Mouse (Mus musculus): Measurements from ENCODE around the gene Rora. TPM values are rescaled to one million over a fixed set of nuclear protein-coding genes. Genes with fewer than 3 reads are reported as not detected.

Gene Rora
- polyA plus RNA-seq, 1 experiment: 0.86 TPM

- no peaks in the 10 kb centered on the region for H3K27me3 ChIP-seq (ENCODE audit: control insufficient read depth, insufficient read depth, insufficient read length)
- H3K79me2 ChIP-seq (ENCODE audit: control insufficient read depth, insufficient read depth): no peaks in the 10 kb centered on the region
- no peak for TF ChIP-seq SRF (IDR thresholded peaks at IDR 0.05; ENCODE audit: control insufficient read depth, insufficient read length, low read depth)
- TF ChIP-seq MYOD1 (IDR thresholded peaks at IDR 0.05; ENCODE audit: control insufficient read depth in 1 of 3, insufficient read length in 2 of 3, low read depth in 2 of 3): no peak
- no peak for TF ChIP-seq MAX (IDR thresholded peaks at IDR 0.05; ENCODE audit: low read depth)
- H3K4me2 ChIP-seq (ENCODE audit: low read depth): no peak overlapping the region
- H3K36me3 ChIP-seq (ENCODE audit: control insufficient read depth, insufficient read depth): no peaks in the 10 kb centered on the region
- no peak overlapping the region for H3K4me3 ChIP-seq
- no peak overlapping the region for H3ac ChIP-seq (ENCODE audit: control insufficient read depth, insufficient read length)
These were observed 166.9 kb downstream of the Rora start for GRCm38 (mm10) chr9:68820478-68820877.

DNA sequence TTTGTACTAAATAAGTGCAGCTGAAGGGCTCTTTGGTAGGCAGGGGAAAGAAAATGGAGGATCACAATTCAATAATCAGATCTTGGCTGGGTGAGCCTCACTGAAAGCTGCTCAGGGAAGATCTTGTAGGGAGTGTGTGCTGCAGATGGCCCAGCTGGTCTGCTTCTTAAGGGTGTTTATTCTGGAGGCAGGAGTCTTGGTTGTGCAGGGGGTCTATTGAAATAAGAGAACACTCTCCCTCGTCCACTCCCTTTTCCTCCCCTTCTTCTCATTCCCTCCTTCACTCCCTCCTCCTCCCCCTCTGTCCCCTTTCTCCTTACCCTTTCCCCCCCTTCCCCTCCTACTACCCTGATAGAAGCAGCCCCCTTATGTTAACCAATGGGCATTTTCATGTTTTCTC, 167.8 kb downstream of the Rora start:
- no peak overlapping the region for H3K4me3 ChIP-seq
- no peak overlapping the region for H3ac ChIP-seq (ENCODE audit: control insufficient read depth, insufficient read length)
- no peaks in the 10 kb centered on the region for H3K36me3 ChIP-seq (ENCODE audit: control insufficient read depth, insufficient read depth)
- H3K27me3 ChIP-seq (ENCODE audit: control insufficient read depth, insufficient read depth, insufficient read length): no peaks in the 10 kb centered on the region
- TF ChIP-seq CEBPB (IDR thresholded peaks at IDR 0.05; ENCODE audit: insufficient read depth, poor library complexity, severe bottlenecking) (no peak), USF1 (IDR thresholded peaks at IDR 0.05; ENCODE audit: low read depth) (no peak), SRF (IDR thresholded peaks at IDR 0.05; ENCODE audit: control insufficient read depth, insufficient read length, low read depth) (no peak), MAX (IDR thresholded peaks at IDR 0.05; ENCODE audit: low read depth) (no peak), TCF12 (IDR thresholded peaks at IDR 0.05; ENCODE audit: insufficient read depth, poor library complexity, severe bottlenecking) (no peak), MYOD1 (IDR thresholded peaks at IDR 0.05; ENCODE audit: control insufficient read depth in 1 of 3, insufficient read length in 2 of 3, low read depth in 2 of 3) (no peak), TCF3 (IDR thresholded peaks at IDR 0.05; ENCODE audit: insufficient read length, low read depth) (no peak), POLR2AphosphoS2 (IDR thresholded peaks at IDR 0.05; ENCODE audit: insufficient read length, low read depth) (no peak), POLR2A (IDR thresholded peaks at IDR 0.05; ENCODE audit: insufficient read length, low read depth) (no peak)
- H3K4me2 ChIP-seq (ENCODE audit: low read depth): no peak overlapping the region
- H3K79me2 ChIP-seq (ENCODE audit: control insufficient read depth, insufficient read depth): no peaks in the 10 kb centered on the region

- no peak overlapping the region for H3K4me2 ChIP-seq (ENCODE audit: low read depth)
- no peaks in the 10 kb centered on the region for H3K27me3 ChIP-seq (ENCODE audit: control insufficient read depth, insufficient read depth, insufficient read length)
- no peak overlapping the region for H3ac ChIP-seq (ENCODE audit: control insufficient read depth, insufficient read length)
- H3K79me2 ChIP-seq (ENCODE audit: control insufficient read depth, insufficient read depth): no peaks in the 10 kb centered on the region
- no peak for TF ChIP-seq POLR2A (IDR thresholded peaks at IDR 0.05; ENCODE audit: insufficient read length, low read depth)
- no peak for TF ChIP-seq TCF3 (IDR thresholded peaks at IDR 0.05; ENCODE audit: insufficient read length, low read depth)
- no peak for TF ChIP-seq E2F4 (IDR thresholded peaks at IDR 0.05; ENCODE audit: insufficient read depth)
- TF ChIP-seq MYOG (IDR thresholded peaks at IDR 0.05; ENCODE audit: control insufficient read depth in 1 of 3, insufficient read depth in 1 of 3, insufficient read length in 2 of 3, low read depth in 2 of 3): no peak
- no peak for TF ChIP-seq REST (IDR thresholded peaks at IDR 0.05; ENCODE audit: insufficient read depth, insufficient read length)
- TF ChIP-seq MYOD1 (IDR thresholded peaks at IDR 0.05; ENCODE audit: control insufficient read depth in 1 of 3, insufficient read length in 2 of 3, low read depth in 2 of 3): no peak
- TF ChIP-seq SRF (IDR thresholded peaks at IDR 0.05; ENCODE audit: control insufficient read depth, insufficient read length, low read depth): no peak
- TF ChIP-seq CEBPB (IDR thresholded peaks at IDR 0.05; ENCODE audit: insufficient read depth, poor library complexity, severe bottlenecking): no peak
- no peak for TF ChIP-seq TCF12 (IDR thresholded peaks at IDR 0.05; ENCODE audit: insufficient read depth, poor library complexity, severe bottlenecking)
- no peak for TF ChIP-seq MAX (IDR thresholded peaks at IDR 0.05; ENCODE audit: low read depth)
- no peak for TF ChIP-seq POLR2AphosphoS2 (IDR thresholded peaks at IDR 0.05; ENCODE audit: insufficient read length, low read depth)
- no peak for TF ChIP-seq USF1 (IDR thresholded peaks at IDR 0.05; ENCODE audit: low read depth)
- no peaks in the 10 kb centered on the region for H3K36me3 ChIP-seq (ENCODE audit: control insufficient read depth, insufficient read depth)
- no peak overlapping the region for H3K4me3 ChIP-seq
These were observed 169.7 kb downstream of the Rora start for GRCm38 (mm10) chr9:68823292-68823691.

DNA sequence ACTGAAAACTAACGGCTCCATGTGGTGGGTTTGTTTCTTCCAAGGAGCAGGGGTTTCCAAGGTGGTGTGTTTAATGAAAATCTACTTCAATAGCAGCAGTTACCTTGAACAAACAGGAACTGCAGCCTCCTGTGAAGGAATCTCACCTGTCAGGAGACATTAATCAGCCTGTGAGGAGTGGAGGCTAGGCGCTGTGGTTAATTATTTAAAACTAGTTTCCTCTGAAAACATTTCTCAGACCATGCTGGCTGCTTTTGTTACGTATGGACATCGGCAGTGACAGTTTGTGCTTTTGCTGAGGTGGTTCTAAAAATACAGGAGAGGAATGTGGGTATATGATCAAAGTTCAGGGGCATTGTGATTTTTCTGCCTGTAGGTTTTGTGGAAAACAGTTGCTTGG, 171.5 kb downstream of the Rora start:
- H3ac ChIP-seq (ENCODE audit: control insufficient read depth, insufficient read length): no peak overlapping the region

GRCm38 (mm10) chr9:68825841-68826240, 172.3 kb downstream of the Rora start:
- no peak overlapping the region for H3ac ChIP-seq (ENCODE audit: control insufficient read depth, insufficient read length)
- no peaks in the 10 kb centered on the region for H3K36me3 ChIP-seq (ENCODE audit: control insufficient read depth, insufficient read depth)
- TF ChIP-seq POLR2A (IDR thresholded peaks at IDR 0.05; ENCODE audit: insufficient read length, low read depth): no peak
- no peak for TF ChIP-seq REST (IDR thresholded peaks at IDR 0.05; ENCODE audit: insufficient read depth, insufficient read length)
- TF ChIP-seq USF1 (IDR thresholded peaks at IDR 0.05; ENCODE audit: low read depth): no peak
- no peak for TF ChIP-seq MYOD1 (IDR thresholded peaks at IDR 0.05; ENCODE audit: control insufficient read depth in 1 of 3, insufficient read length in 2 of 3, low read depth in 2 of 3)
- no peak for TF ChIP-seq POLR2AphosphoS2 (IDR thresholded peaks at IDR 0.05; ENCODE audit: insufficient read length, low read depth)
- TF ChIP-seq E2F4 (IDR thresholded peaks at IDR 0.05; ENCODE audit: insufficient read depth): no peak
- no peak for TF ChIP-seq SRF (IDR thresholded peaks at IDR 0.05; ENCODE audit: control insufficient read depth, insufficient read length, low read depth)
- no peak for TF ChIP-seq MAX (IDR thresholded peaks at IDR 0.05; ENCODE audit: low read depth)
- no peak for TF ChIP-seq TCF12 (IDR thresholded peaks at IDR 0.05; ENCODE audit: insufficient read depth, poor library complexity, severe bottlenecking)
- TF ChIP-seq TCF3 (IDR thresholded peaks at IDR 0.05; ENCODE audit: insufficient read length, low read depth): no peak
- no peak for TF ChIP-seq MYOG (IDR thresholded peaks at IDR 0.05; ENCODE audit: control insufficient read depth in 1 of 3, insufficient read depth in 1 of 3, insufficient read length in 2 of 3, low read depth in 2 of 3)
- no peak for TF ChIP-seq CEBPB (IDR thresholded peaks at IDR 0.05; ENCODE audit: insufficient read depth, poor library complexity, severe bottlenecking)
- no peak overlapping the region for H3K4me2 ChIP-seq (ENCODE audit: low read depth)
- H3K4me3 ChIP-seq: no peak overlapping the region
- H3K79me2 ChIP-seq (ENCODE audit: control insufficient read depth, insufficient read depth): no peaks in the 10 kb centered on the region
- no peaks in the 10 kb centered on the region for H3K27me3 ChIP-seq (ENCODE audit: control insufficient read depth, insufficient read depth, insufficient read length)

More for the DNA sequence above, 171.5 kb downstream of the Rora start:
- Histone ChIP-seq H3K36me3 (ENCODE audit: control insufficient read depth, insufficient read depth) (no peaks in the 10 kb centered on the region), H3K4me2 (ENCODE audit: low read depth) (no peak overlapping the region), H3K79me2 (ENCODE audit: control insufficient read depth, insufficient read depth) (no peaks in the 10 kb centered on the region), H3K4me3 (no peak overlapping the region), H3K27me3 (ENCODE audit: control insufficient read depth, insufficient read depth, insufficient read length) (no peaks in the 10 kb centered on the region)
- TF ChIP-seq POLR2AphosphoS2 (IDR thresholded peaks at IDR 0.05; ENCODE audit: insufficient read length, low read depth) (no peak), TCF3 (IDR thresholded peaks at IDR 0.05; ENCODE audit: insufficient read length, low read depth) (no peak), TCF12 (IDR thresholded peaks at IDR 0.05; ENCODE audit: insufficient read depth, poor library complexity, severe bottlenecking) (no peak), MYOD1 (IDR thresholded peaks at IDR 0.05; ENCODE audit: control insufficient read depth in 1 of 3, insufficient read length in 2 of 3, low read depth in 2 of 3) (no peak), SRF (IDR thresholded peaks at IDR 0.05; ENCODE audit: control insufficient read depth, insufficient read length, low read depth) (no peak)
